Mouse (Mus musculus) spleen, postnatal 10 days (tissue): ENCODE data around the gene Phlda2.

Source experiments
- DNase-seq, 2 experiments: peaks; one replicate each; pipeline ENCODE4 v3.0.0; 2021 to 2022; ENCODE audit warnings: low spot score in 2 of 2

Gene Phlda2

GRCm38 (mm10) chr7:143502418-143503200, at the start of gene Phlda2:
Phlda2 (minus strand) TSS chr7:143503150.
- no peak for DNase-seq

- peak in 1 of 2 experiments; percentile 27 for DNase-seq
Observed at GRCm38 (mm10) chr7:143549588-143550220, 46.8 kb upstream of the Phlda2 start.

GRCm38 (mm10) chr7:143548976-143549457, 46.1 kb upstream of the Phlda2 start, which contains the start of gene Nap1l4:
Nap1l4 (minus strand) TSS chr7:143549106.
- peak; percentile 95 to 99 for DNase-seq

- peak in 1 of 2 experiments; percentile 76 for DNase-seq
Observed at GRCm38 (mm10) chr7:143548231-143548961, 45.4 kb upstream of the Phlda2 start.

GRCm38 (mm10) chr7:143546554-143546953, 43.6 kb upstream of the Phlda2 start:
- no peak for DNase-seq

- peak; percentile 48 to 73 for DNase-seq
Observed at GRCm38 (mm10) chr7:143544368-143544767, 41.4 kb upstream of the Phlda2 start.

- no peak for DNase-seq
Observed at GRCm38 (mm10) chr7:143538671-143539070, 35.7 kb upstream of the Phlda2 start.

GRCm38 (mm10) chr7:143538229-143538628, 35.3 kb upstream of the Phlda2 start:
- peak in 1 of 2 experiments; percentile 32 for DNase-seq

DNA sequence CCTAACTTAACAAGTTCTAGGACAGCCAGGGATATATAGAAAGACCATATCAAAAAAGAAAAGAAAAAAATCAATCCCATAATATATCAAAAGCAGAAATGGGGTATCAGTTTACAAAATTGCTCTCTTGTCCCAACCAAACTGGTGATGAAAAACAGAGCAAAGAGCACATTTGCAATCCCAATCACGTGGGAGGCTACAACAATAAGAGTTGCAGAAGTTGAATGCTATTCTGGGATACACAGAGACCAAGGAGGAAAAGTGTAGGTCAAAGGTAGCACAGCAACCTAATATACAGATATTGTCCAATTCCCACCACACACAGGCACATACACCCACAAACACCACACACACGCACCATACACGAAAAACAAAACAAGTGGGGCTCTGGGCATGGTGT, 33.3 kb upstream of the Phlda2 start:
- no peak for DNase-seq

- DNase-seq = no peak
Observed at GRCm38 (mm10) chr7:143533284-143533683, 30.3 kb upstream of the Phlda2 start.

DNA sequence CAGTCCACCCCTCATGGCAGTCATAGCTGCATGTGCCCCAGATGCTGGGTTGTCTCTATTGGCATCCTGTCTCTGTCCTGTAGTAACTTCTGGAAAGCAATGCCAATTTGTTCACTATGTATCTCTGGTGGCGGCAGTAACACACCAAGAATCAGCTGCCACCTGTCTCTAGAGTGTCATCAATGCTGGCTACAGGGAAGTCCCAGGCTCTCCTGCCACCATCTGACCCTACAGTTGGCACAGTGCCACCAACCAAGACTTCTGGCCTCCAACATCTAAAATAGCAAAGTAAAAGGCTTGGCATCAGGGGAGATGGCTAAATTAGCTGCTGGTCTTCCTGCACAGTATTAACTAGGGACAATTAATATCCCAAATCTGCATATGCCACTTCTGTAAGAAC, 29.5 kb upstream of the Phlda2 start:
- no peak for DNase-seq

- DNase-seq = no peak
Observed at GRCm38 (mm10) chr7:143519333-143519732, 16.4 kb upstream of the Phlda2 start.

- DNase-seq = no peak
Observed at GRCm38 (mm10) chr7:143514416-143514768, 11.4 kb upstream of the Phlda2 start.

GRCm38 (mm10) chr7:143513763-143514415, 10.9 kb upstream of the Phlda2 start:
- no peak for DNase-seq

- no peak for DNase-seq
Observed at GRCm38 (mm10) chr7:143511335-143511712, 8.4 kb upstream of the Phlda2 start.

GRCm38 (mm10) chr7:143510593-143511334, 7.8 kb upstream of the Phlda2 start:
- DNase-seq = no peak

DNA sequence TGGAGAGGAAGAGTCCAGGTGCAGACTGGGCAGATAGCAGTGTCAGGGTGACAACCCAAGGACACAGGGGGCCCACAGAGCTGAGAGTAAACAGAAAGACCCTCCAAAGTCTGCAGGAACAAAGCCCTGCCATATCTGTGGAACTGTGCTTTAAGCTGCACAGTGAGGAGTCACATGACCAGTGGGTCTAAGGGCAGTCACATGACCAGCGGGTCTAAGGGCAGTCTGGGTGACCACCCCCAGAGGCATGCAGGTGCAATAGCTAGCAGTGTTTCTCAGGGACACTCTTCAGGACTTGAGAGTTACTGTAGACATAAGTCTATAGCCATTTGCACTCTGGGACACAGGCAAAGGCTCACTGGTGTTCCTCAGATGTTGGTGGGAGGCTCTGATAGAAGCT, 6.6 kb upstream of the Phlda2 start:
- no peak for DNase-seq

DNA sequence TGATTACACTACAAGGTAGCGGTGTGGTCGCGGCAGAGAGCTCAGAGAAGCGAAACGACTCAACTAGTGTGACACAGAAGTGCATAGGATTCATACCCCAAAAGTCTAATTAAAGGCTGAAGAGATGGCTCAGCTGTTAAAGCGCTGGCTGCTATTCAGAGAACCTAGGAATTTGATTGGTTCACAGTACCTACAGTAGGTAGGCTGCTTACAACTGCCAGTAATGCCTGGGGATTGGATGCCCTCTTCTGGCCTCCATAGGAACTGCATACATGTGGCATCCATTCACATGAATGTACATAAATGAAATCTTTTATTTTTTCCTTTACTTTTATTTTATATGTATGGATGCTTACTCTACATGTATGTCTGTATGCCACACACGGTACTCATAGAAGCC, 3.7 kb upstream of the Phlda2 start:
- DNase-seq = peak; percentile 46 to 76

- DNase-seq = no peak
Observed at GRCm38 (mm10) chr7:143506271-143506670, 3.3 kb upstream of the Phlda2 start.

DNA sequence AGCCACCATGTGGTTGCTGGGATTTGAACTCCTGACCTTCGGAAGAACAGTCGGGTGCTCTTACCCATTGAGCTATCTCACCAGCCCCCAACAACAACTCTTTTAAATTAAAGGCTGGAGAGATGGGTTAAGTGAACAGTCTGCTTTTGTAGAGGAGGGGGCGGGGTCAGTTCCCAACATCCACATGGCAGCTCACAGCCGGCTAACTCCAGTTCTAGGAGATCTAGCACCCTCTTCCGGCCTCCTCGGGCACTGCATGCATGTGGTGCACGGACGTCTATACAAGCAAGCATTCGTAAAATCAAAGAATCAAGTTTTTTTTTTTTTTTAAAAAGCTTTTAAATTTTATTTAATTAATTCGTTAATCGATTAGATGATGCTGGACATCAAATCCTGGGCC, 2.9 kb upstream of the Phlda2 start:
- DNase-seq = peak; percentile 57 to 85

- DNase-seq = no peak
Observed at GRCm38 (mm10) chr7:143505411-143505810, 2.5 kb upstream of the Phlda2 start.
